Mouse (Mus musculus) urinary bladder, postnatal 4 days (tissue): ENCODE results near the gene Fkbp11.

ENCODE experiments used
- DNase-seq, 2 experiments: peaks; one replicate each; pipeline ENCODE4 v3.0.0; 2021 to 2022; ENCODE audit warnings: low spot score in 2 of 2

The Fkbp11 gene

GRCm38 (mm10) chr15:98695726-98696125, 32.3 kb downstream of the Fkbp11 start:
- no peak for DNase-seq

DNA sequence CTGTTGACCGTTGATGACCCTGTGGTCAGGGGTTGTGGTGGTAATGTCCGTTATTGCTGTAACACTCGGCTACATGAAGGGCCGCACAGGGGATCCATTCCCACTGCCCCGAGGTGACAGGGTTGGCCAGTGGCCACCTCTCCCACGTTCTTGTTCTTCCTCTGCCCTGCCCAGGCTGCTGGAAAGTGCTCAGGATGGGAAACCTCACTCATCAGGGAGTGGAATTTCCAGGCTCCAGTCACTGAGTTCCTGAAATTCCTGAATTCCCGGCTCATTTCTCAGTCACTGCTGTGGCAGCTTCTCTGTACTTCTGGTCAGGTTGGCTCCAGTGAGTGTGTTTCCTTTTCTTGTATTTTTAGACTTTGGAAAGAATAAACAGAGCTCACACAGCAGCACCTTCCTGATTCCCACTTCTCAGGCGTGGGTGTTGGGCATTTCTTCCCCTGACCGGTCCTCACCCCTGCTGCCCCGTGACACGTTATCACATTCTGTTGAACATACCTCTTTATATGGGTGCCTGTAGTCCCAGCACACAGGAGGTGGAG, 35.8 kb downstream of the Fkbp11 start:
- DNase-seq = no peak

- DNase-seq = no peak
Observed at GRCm38 (mm10) chr15:98691486-98692147, 36.4 kb downstream of the Fkbp11 start.

DNA sequence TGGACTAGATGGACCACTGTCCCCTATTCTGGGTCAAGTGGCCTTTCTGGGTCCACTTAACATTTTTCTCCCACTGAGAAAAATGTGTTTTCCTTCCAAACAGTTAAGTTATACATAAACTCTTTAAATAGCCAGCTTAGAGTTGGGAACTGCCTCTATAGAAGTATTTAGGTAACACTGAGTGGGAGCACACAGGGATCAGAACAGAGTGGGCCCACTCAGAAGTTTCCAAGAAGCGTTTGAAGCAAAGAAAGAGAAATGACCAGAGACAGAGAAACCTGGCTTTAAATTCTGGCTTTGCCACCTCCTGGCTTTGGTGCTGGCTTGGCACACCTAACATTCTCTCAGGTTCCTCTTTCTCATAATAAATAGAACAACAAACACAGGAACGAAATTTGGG, 38.3 kb downstream of the Fkbp11 start:
- DNase-seq = no peak

DNA sequence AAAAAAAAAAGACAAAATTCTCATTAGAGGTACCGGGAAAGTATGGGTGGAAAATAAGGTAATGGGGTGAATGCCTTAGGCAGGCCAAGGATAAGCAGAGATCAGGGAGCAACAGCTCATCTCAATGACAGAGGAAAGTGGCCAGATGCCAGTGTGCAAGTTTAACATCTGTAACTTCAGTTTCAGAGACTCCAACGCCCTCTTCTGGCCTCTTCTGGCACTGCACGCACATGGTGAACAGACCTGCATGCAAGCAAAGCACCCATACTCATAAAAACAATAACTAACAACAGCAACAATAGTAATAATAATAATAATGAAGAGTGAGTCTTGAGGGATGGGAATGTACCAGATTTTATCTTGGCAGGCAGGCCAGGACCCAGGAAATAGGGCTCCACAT, 42.1 kb downstream of the Fkbp11 start:
- DNase-seq = no peak

- no peak for DNase-seq
Observed at GRCm38 (mm10) chr15:98683746-98684145, 44.3 kb downstream of the Fkbp11 start.

DNA sequence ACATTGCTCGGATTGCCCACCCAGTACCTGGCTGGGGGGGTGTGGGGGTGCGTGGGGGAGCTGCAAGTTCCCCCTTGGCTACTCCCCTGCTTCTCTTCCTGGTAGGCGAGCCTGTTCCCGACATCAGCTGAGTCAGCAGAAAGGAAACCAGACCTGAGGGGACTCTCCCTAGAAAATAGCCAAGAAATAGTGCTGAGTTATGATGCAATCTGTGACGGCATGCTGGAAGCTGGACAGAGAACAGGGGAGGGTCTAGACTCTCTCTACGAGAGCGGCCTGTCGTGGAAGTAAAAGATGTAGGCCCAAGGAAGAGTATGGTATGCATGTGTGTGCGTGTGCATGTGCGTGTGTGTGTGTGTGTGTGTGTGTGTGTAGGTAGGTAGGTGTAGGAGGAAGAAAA, 44.8 kb downstream of the Fkbp11 start:
- no peak for DNase-seq

- no peak for DNase-seq
Observed at GRCm38 (mm10) chr15:98681633-98682032, 46.4 kb downstream of the Fkbp11 start.

GRCm38 (mm10) chr15:98680660-98681059, 47.3 kb downstream of the Fkbp11 start:
- DNase-seq = no peak

DNA sequence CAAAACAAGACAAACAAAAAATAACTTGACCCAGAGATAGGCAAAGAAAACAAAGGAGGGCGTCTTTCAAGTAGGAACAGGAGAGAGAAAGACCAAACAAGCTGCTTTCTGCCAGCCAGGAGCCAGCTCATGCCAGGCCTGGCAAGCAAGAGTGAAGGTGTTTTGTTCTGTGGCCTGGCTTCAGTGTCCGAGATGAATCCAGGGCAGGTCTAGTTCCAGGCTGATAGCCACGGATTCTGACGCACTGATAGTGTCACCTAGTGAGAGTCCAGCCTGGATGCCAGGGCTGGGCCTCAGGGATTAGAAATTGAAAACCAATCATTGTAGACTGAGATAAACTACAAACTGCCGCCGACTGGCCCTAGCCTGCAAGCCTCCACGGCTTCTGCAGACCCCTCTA, 50.0 kb downstream of the Fkbp11 start:
- DNase-seq = no peak

- DNase-seq = peak; percentile 65 to 71
Observed at GRCm38 (mm10) chr15:98676940-98677728, 50.9 kb downstream of the Fkbp11 start, which contains the start of gene Rnd1. Gene Rnd1, minus strand, starts transcription at chr15:98677461.

DNA sequence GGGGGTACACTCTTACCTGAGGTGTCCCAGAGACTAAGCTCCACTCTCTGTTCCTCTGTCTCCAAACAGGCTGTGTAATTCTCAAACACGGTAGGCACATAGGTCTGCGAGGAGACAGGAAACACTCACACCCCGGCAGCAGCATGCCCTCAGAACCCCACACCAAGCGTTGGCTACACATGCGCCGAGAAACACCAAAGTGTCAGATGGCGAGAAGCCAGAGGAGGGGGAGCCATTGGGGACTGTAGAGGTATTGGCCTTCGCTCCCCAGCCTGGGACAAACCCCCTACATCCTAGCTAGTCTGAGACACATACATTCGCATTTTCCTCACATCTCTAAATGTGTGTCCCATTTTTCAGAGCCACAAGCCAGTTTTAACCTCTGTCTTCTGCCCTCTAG, 51.5 kb downstream of the Fkbp11 start:
- DNase-seq = no peak

GRCm38 (mm10) chr15:98675634-98676250, 52.3 kb downstream of the Fkbp11 start:
- DNase-seq = no peak

DNA sequence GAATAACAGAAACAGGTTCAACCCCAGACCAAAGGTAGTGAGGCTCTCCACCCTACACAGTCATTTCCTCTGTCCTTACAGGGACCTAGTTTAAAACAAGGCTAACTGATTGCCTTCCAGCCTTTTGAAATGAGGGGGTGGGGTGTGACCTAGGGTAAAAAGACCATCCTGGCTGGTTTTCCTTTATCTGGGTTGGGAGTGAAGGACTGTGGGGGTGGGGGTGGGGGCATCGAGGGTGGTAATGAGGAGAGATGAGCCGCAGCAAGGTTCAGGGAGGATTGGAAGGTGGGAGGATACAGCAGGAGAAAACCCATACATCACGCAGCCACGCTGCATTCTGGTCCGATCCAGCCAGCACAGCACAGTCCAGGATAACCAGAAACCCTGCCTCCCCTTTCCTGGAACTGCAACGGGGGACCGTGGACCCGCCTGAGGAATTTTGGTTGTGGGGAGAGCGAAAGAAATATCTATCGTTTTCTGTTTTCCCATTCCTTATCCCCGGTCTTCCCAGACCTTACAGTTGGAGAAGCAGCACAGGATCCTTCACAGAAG, 52.9 kb downstream of the Fkbp11 start:
- no peak for DNase-seq
